Mouse (Mus musculus): ENCODE results near the gene A730049H05Rik.

- TF ChIP-seq GATA1 (IDR thresholded peaks at IDR 0.05; ENCODE audit: borderline replicate concordance, low read length) (no peak), FLI1 (IDR thresholded peaks at IDR 0.05; ENCODE audit: low read length) (no peak)
Observed at GRCm38 (mm10) chr6:92849208-92849607, 32.9 kb downstream of the A730049H05Rik start.

Data from megakaryocyte, embryonic 14.5 days (primary cell).